Mouse (Mus musculus) MEL (cell line): ENCODE measurements at regions not wholly inside any gene's neighbourhood (a gene's known extent, or its start where the extent isn't known, plus 50 kb on each side); places are given as distances from the start of the nearest gene placed in this dataset.

Experiments used
- CTCF ChIP-seq, 3 experiments: IDR thresholded peaks in 2 of 3; conservative IDR thresholded peaks in 1 of 3; 2 replicates each; pipeline ENCODE4 v1.5.1; 2011 to 2012; ENCODE audit warnings: low read length in 3 of 3, low read depth in 2 of 3, mild to moderate bottlenecking in 2 of 3, improper control_type of control experiment in 1 of 3, inconsistent platforms in 1 of 3, mixed read lengths in 1 of 3, moderate library complexity in 1 of 3; ENCODE audit not compliant: control insufficient read depth in 1 of 3, insufficient read depth in 1 of 3, poor library complexity in 1 of 3, severe bottlenecking in 1 of 3
- GATA1 ChIP-seq: IDR thresholded peaks from 2 replicates; pipeline ENCODE4 v1.6.1; 2011; ENCODE audit warnings: low read depth, low read length, improper control_type of control experiment
- HCFC1 ChIP-seq: IDR thresholded peaks from 2 replicates; pipeline ENCODE4 v1.6.1; 2012; ENCODE audit warnings: low read depth, mild to moderate bottlenecking, inconsistent platforms, low read length, improper control_type of control experiment, moderate library complexity
- MAX ChIP-seq: IDR thresholded peaks from 2 replicates; pipeline ENCODE4 v1.6.1; 2011; ENCODE audit warnings: low read length, improper control_type of control experiment
- MXI1 ChIP-seq: IDR thresholded peaks from 2 replicates; pipeline ENCODE4 v1.6.1; 2011; ENCODE audit warnings: mild to moderate bottlenecking, low read depth, low read length, improper control_type of control experiment
- NRF1 ChIP-seq: IDR thresholded peaks from 2 replicates; pipeline ENCODE4 v1.6.1; 2014; ENCODE audit warnings: low read depth, mild to moderate bottlenecking, inconsistent platforms, low read length, improper control_type of control experiment, moderate library complexity; ENCODE audit not compliant: poor library complexity, insufficient read depth, severe bottlenecking
- POLR2A ChIP-seq, 2 experiments: IDR thresholded peaks; 2 replicates each; pipeline ENCODE4 v1.6.1; 2011 to 2012; ENCODE audit warnings: low read length in 2 of 2, mild to moderate bottlenecking in 2 of 2, control low read depth in 1 of 2, improper control_type of control experiment in 1 of 2, low read depth in 1 of 2, moderate library complexity in 1 of 2; ENCODE audit not compliant: control insufficient read depth in 1 of 2, insufficient read depth in 1 of 2, poor library complexity in 1 of 2
- RAD21 ChIP-seq: IDR thresholded peaks from 2 replicates; pipeline ENCODE4 v1.6.1; 2011; ENCODE audit warnings: mild to moderate bottlenecking, low read depth, low read length, improper control_type of control experiment
- TCF12 ChIP-seq: IDR thresholded peaks from 2 replicates; pipeline ENCODE4 v1.6.1; 2014; ENCODE audit warnings: low read depth, mild to moderate bottlenecking, inconsistent platforms, low read length, improper control_type of control experiment, moderate library complexity

DNA sequence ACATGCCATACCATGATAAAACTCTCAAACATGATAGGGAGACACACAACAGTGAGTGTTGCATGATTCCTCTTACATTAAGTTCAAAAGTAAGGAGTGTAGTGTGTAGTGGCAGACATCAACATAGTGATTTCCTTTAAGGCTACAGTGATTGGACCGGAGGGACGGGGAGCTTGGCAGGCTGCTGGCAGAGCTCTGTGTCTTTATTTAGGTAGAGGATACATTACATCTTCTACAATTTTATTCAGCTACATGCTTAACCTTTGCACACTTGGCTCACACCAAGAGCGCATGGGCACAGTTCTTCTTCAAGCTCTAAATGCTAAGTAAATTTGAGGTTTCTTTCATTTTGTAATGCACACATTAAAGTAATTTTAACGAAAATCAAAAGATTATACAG, 194.6 kb upstream of the Pter start:
- no peak for TF ChIP-seq CTCF (IDR thresholded peaks at IDR 0.05 in 2 of 3, conservative IDR thresholded peaks at IDR 0.05 in 1 of 3; ENCODE audit: control insufficient read depth in 1 of 3, insufficient read depth in 1 of 3, low read depth in 2 of 3, low read length in 3 of 3, poor library complexity in 1 of 3, severe bottlenecking in 1 of 3)
- no peak for TF ChIP-seq RAD21
- TF ChIP-seq TCF12: no peak
- TF ChIP-seq GATA1: no peak
- TF ChIP-seq NRF1: no peak
- no peak for TF ChIP-seq POLR2A (IDR thresholded peaks at IDR 0.05; ENCODE audit: control insufficient read depth in 1 of 2, insufficient read depth in 1 of 2, low read depth in 1 of 2, low read length in 2 of 2, poor library complexity in 1 of 2)
- TF ChIP-seq MXI1: no peak
- TF ChIP-seq MAX: no peak
- no peak for TF ChIP-seq HCFC1
